Mouse (Mus musculus) hindbrain, embryonic 16.5 days (tissue): ENCODE measurements at regions not wholly inside any gene's neighbourhood (a gene's known extent, or its start where the extent isn't known, plus 50 kb on each side); places are given as distances from the start of the nearest gene placed in this dataset.

ENCODE experiments used
- ATAC-seq: fragments of 200-750 bp; cut with Nextera tagmentation; 2 replicates; pipeline ENCODE4 v1.8.0; 2017; ENCODE audit warnings: moderate TSS enrichment, moderate library complexity
- H3K27ac ChIP-seq: fragments of 300-500 bp; sonication (generic); 2 replicates; pipeline ENCODE4 v1.5.1; 2014; ENCODE audit warnings: low read depth, mild to moderate bottlenecking, control low read depth, low read length, moderate library complexity
- H3K27me3 ChIP-seq: fragments of 300-500 bp; sonication (generic); replicated peaks from 2 replicates; pipeline ENCODE4 v1.6.1; 2014; ENCODE audit warnings: low read length; ENCODE audit not compliant: control insufficient read depth, insufficient read depth
- H3K36me3 ChIP-seq: fragments of 300-500 bp; sonication (generic); 2 replicates; pipeline ENCODE4 v1.6.1; 2014; ENCODE audit warnings: mild to moderate bottlenecking, low read length, moderate library complexity, mixed read lengths; ENCODE audit not compliant: control insufficient read depth, insufficient read depth
- H3K4me1 ChIP-seq: fragments of 300-500 bp; sonication (generic); 2 replicates; pipeline ENCODE4 v1.6.1; 2014; ENCODE audit warnings: low read depth, low read length; ENCODE audit not compliant: control insufficient read depth, insufficient read depth
- H3K4me2 ChIP-seq: fragments of 300-500 bp; sonication (generic); 2 replicates; pipeline ENCODE4 v1.6.1; 2014; ENCODE audit warnings: mild to moderate bottlenecking, low read length, control low read depth, moderate library complexity
- H3K4me3 ChIP-seq: fragments of 300-500 bp; sonication (generic); 2 replicates; pipeline ENCODE4 v1.5.1; 2014; ENCODE audit warnings: mild to moderate bottlenecking, low read length, control low read depth, moderate library complexity
- H3K9ac ChIP-seq: fragments of 300-500 bp; sonication (generic); 2 replicates; pipeline ENCODE4 v1.6.1; 2014; ENCODE audit warnings: low read depth, mild to moderate bottlenecking, control low read depth, low read length, moderate library complexity
- H3K9me3 ChIP-seq: fragments of 300-500 bp; sonication (generic); 2 replicates; pipeline ENCODE4 v1.6.1; 2014; ENCODE audit warnings: mild to moderate bottlenecking, low read length, moderate library complexity; ENCODE audit not compliant: control insufficient read depth
- WGBS: fragments of 180-500 bp; shearing (Covaris S2); extraction: QIAGEN DNeasy Blood & Tissue Kit; methylation state at CpG from one replicate; pipeline ENCODE4 v1.1.7; 2014; 5-methylcytosine and 5-hydroxymethylcytosine counted together

DNA sequence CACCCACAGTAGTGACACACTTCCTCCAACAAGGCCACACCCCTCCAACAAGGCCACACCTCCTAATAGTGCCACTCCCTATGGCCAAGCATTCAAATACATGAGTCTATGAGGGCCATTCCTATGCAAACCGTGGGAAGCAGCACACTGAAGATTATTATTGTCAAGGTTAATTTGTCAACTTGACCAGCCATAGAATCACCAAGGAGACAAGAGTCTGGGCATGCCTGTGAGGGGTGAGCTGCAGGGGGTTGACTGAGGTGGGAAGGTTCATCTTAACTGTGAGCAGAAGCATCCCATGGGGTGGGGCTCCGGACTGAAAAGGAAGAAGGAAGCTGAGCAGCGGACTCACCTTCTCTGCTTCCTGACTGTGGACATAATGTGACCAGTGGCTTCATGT, 378.6 kb upstream of the Zmiz1 start:
- Histone ChIP-seq H3K4me2 (no peak overlapping the region), H3K27me3 (no peaks in the 10 kb centered on the region), H3K36me3 (no peaks in the 10 kb centered on the region), H3K9me3 (peaks cover 6% of the 10 kb centered on the region; the same call in 1 of the 2 replicates), H3K4me1 (no peaks in the 10 kb centered on the region; the same call in 1 of the 2 replicates), H3K4me3 (no peak overlapping the region), H3K9ac (no peak overlapping the region), H3K27ac (no peak overlapping the region)
- no peak for ATAC-seq
- WGBS = 61% methylated on average over 3 of the region's 3 CpGs

GRCm38 (mm10) chr14:25083847-25084246, 375.1 kb upstream of the Zmiz1 start:
- H3K4me3 ChIP-seq = no peak overlapping the region
- H3K9me3 ChIP-seq = peaks cover 6% of the 10 kb centered on the region; the same call in 1 of the 2 replicates
- H3K36me3 ChIP-seq = no peaks in the 10 kb centered on the region
- H3K27ac ChIP-seq = no peak overlapping the region
- no peaks in the 10 kb centered on the region for H3K4me1 ChIP-seq
- H3K9ac ChIP-seq = no peak overlapping the region
- 90% methylated on average over 4 of the region's 4 CpGs for WGBS
- H3K27me3 ChIP-seq = no peaks in the 10 kb centered on the region
- H3K4me2 ChIP-seq = no peak overlapping the region
- ATAC-seq = no peak

DNA sequence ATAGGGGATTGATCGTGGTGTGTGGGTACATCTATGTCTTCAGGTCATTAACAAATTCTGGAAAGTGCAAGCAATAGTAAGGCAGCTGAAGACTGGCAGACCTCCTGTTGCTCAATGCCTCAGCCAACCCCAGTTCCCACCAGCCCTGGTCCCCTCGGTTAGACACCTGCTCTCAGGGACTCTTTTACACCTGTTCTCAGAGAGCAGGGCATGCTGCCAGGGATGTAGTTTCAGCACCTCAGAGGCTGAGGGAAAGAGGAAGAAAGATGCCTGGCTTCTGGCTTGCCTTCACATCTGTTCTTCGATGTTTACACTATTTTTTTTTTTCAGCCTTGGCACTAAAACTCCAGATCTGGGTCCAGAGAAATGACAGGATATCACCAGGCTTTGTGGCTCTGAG, 362.2 kb upstream of the Zmiz1 start:
- no peak overlapping the region for H3K27ac ChIP-seq
- WGBS = 87% methylated on average over 3 of the region's 3 CpGs

GRCm38 (mm10) chr14:25105391-25105790, 353.6 kb upstream of the Zmiz1 start:
- Histone ChIP-seq H3K4me3 (no peak overlapping the region), H3K4me1 (peaks cover 16% of the 10 kb centered on the region), H3K9ac (no peak overlapping the region), H3K36me3 (no peaks in the 10 kb centered on the region), H3K27me3 (no peaks in the 10 kb centered on the region), H3K4me2 (no peak overlapping the region), H3K9me3 (no peaks in the 10 kb centered on the region), H3K27ac (no peak overlapping the region)
- WGBS = 92% methylated on average over 10 of the region's 10 CpGs
- ATAC-seq = no peak

More for the DNA sequence above, 362.2 kb upstream of the Zmiz1 start:
- Histone ChIP-seq H3K4me2 (no peak overlapping the region), H3K36me3 (no peaks in the 10 kb centered on the region), H3K4me1 (no peaks in the 10 kb centered on the region), H3K9me3 (no peaks in the 10 kb centered on the region; the same call in none of the 2 replicates), H3K27me3 (no peaks in the 10 kb centered on the region), H3K4me3 (no peak overlapping the region), H3K9ac (no peak overlapping the region)
- no peak for ATAC-seq

- Histone ChIP-seq H3K4me2 (no peak overlapping the region), H3K27me3 (no peaks in the 10 kb centered on the region)
- WGBS = 98% methylated on average over 2 of the region's 2 CpGs
Observed at GRCm38 (mm10) chr14:25106451-25106850, 352.5 kb upstream of the Zmiz1 start.

GRCm38 (mm10) chr14:25108101-25108652, 350.8 kb upstream of the Zmiz1 start:
- H3K27me3 ChIP-seq = no peaks in the 10 kb centered on the region
- ATAC-seq = peak; percentile 53
- H3K4me2 ChIP-seq = peak overlapping the region; percentile 31
- H3K9me3 ChIP-seq = no peaks in the 10 kb centered on the region
- no peak overlapping the region for H3K4me3 ChIP-seq
- H3K27ac ChIP-seq = peak overlapping the region; percentile 79
- peak overlapping the region; percentile 55 for H3K9ac ChIP-seq
- WGBS = 6% methylated on average over 17 of the region's 17 CpGs
- H3K4me1 ChIP-seq = peaks cover 16% of the 10 kb centered on the region
- H3K36me3 ChIP-seq = no peaks in the 10 kb centered on the region

More at GRCm38 (mm10) chr14:25106451-25106850, 352.5 kb upstream of the Zmiz1 start:
- H3K27ac ChIP-seq = no peak overlapping the region
- no peak overlapping the region for H3K4me3 ChIP-seq
- H3K4me1 ChIP-seq = peaks cover 16% of the 10 kb centered on the region
- no peak overlapping the region for H3K9ac ChIP-seq
- ATAC-seq = no peak
- no peaks in the 10 kb centered on the region for H3K36me3 ChIP-seq
- no peaks in the 10 kb centered on the region for H3K9me3 ChIP-seq

DNA sequence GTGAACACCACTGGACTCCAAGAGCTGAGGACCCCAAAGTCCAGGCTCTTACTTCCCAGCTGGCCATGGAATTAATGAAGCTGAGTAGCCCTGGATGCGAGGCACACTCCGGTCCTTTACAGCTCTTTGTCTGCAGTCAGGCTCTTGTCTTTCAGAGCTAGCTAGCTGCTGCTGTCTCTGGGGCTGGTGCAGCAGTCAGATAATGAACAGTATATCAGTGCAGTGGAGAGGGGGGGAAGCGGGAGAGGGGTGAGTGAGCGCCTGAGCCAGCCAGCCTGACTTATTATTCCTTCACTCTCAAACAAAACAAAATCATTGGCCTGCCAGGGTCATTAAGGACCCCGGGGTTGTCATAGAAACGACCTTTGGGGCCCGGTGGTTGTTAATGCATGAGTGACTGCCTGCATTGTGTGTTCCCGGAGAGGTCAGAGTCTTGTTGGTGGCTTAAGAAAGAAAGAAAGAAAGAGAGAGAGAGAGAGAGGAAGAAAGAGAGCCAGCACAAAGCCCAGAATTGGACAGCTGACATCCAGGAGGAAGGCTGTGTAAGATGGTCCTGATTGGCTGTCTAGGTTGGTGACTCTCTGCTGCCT, 350.2 kb upstream of the Zmiz1 start:
- H3K27ac ChIP-seq = peak overlapping the region; percentile 79
- ATAC-seq = peak; percentile 95
- 3% methylated on average over 8 of the region's 8 CpGs for WGBS
- peak overlapping the region; percentile 31 for H3K4me2 ChIP-seq
- no peaks in the 10 kb centered on the region for H3K36me3 ChIP-seq
- H3K4me1 ChIP-seq = peaks cover 16% of the 10 kb centered on the region
- no peak overlapping the region for H3K4me3 ChIP-seq
- no peaks in the 10 kb centered on the region for H3K9me3 ChIP-seq
- no peaks in the 10 kb centered on the region for H3K27me3 ChIP-seq
- peak overlapping the region; percentile 55 for H3K9ac ChIP-seq

DNA sequence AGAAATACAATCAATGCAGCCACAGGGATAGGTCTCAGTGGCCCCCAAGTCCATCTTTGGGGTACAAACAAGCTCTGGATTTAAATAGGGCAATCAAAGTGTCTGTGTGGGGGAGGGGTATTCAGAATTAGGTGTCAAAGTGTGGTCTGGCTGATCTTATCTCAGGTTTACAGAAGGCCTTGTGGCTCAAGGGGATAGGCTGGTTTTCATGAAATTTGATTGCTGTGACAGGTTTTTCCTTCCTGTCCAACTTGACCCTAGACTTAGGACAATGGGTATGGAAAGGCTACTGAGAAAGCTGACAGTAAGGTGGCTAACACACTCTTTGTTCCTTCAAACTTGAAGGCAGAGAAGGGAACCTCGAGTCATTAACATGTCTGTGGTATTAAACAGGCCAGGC, 349.3 kb upstream of the Zmiz1 start:
- Histone ChIP-seq H3K27me3 (no peaks in the 10 kb centered on the region), H3K9me3 (no peaks in the 10 kb centered on the region), H3K27ac (peak overlapping the region; percentile 79), H3K36me3 (no peaks in the 10 kb centered on the region), H3K4me3 (no peak overlapping the region), H3K9ac (no peak overlapping the region), H3K4me2 (no peak overlapping the region), H3K4me1 (peaks cover 16% of the 10 kb centered on the region)
- ATAC-seq = no peak
- 48% methylated on average over 1 of the region's 1 CpGs for WGBS

GRCm38 (mm10) chr14:25112832-25113231, 346.2 kb upstream of the Zmiz1 start:
- Histone ChIP-seq H3K4me2 (no peak overlapping the region), H3K36me3 (no peaks in the 10 kb centered on the region), H3K27me3 (no peaks in the 10 kb centered on the region), H3K27ac (no peak overlapping the region), H3K9ac (no peak overlapping the region), H3K4me3 (no peak overlapping the region), H3K9me3 (no peaks in the 10 kb centered on the region), H3K4me1 (peaks cover 16% of the 10 kb centered on the region)
- WGBS = 89% methylated on average over 10 of the region's 10 CpGs
- no peak for ATAC-seq
